Mouse (Mus musculus): ENCODE data around the gene Olfr1168. TPM values are rescaled to one million over a fixed set of nuclear protein-coding genes. Genes with fewer than 3 reads are reported as not detected.
"Not testable (repeated sequence)": the region's sequence is repeated elsewhere in the genome, so short reads cannot be mapped to it uniquely, and the experiment has no call there.

The Olfr1168 gene
- polyA plus RNA-seq (2015; fragmentation: Nextera tagmentation; extraction: Ambion mirVana): not detected in 2 replicates

DNA sequence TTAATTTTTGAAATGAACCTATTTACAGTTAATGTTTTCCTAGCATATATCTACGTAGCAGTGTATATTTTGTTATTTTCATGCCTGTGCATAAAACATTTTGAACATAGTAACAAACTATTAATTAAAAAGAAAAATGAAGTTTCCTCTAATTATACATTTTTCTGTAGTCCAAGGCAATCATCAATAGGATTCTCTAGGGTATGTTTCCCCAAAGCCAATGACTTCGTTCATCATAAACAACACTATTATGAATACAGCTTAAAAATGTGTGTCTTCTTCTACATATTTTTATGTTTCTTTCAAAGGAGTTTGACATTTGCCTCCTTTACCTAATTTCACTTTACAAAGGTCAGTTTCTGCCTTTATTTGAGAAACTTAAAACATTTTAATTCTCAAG is at the start of gene Olfr1168:
Olfr1168 (plus strand) TSS at position 301 of the 400 bp plus-strand sequence.
- ATAC-seq (ENCODE audit: insufficient read depth): no peak
- 59% methylated on average over 2 of the region's 2 CpGs for WGBS (ENCODE audit: insufficient replicate concordance)
- H3K4me3 ChIP-seq (replicated peaks): no peak within 1 kb of the TSS
- H3K4me1 ChIP-seq (replicated peaks): no peaks in the 10 kb centered on the region
- no peaks in the 10 kb centered on the region for H3K27me3 ChIP-seq
- no peaks in the 10 kb centered on the region for H3K9me3 ChIP-seq (replicated peaks)
- H3K4me2 ChIP-seq: no peak within 1 kb of the TSS
- H3K36me3 ChIP-seq (replicated peaks): no peaks in the 10 kb centered on the region
- no peak within 1 kb of the TSS for H3K9ac ChIP-seq
- no peak within 1 kb of the TSS for H3K27ac ChIP-seq (replicated peaks)

DNA sequence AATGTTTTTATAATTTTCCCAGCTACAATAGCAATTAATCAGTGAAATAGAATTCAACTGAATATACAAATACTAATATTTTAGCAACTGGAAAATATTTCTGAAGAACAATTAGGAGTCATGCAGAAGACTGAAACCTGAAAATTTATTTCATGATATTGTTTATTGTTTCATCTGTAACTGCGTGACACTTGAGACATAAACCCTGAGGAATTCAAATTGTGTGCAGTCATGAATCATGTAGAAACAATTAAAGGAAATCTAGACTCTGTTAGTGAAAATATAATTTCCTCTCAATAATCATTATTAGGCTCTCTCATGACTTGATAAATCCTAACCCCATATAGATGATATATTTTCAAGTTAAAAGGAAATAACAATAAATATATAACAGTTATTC is 26.6 kb upstream of the Olfr1168 start, which contains the start of gene Olfr1167:
Olfr1167 (minus strand) TSS at position 101 of the 400 bp plus-strand sequence.
- WGBS (ENCODE audit: insufficient replicate concordance): 60% methylated on average over 1 of the region's 1 CpGs

DNA sequence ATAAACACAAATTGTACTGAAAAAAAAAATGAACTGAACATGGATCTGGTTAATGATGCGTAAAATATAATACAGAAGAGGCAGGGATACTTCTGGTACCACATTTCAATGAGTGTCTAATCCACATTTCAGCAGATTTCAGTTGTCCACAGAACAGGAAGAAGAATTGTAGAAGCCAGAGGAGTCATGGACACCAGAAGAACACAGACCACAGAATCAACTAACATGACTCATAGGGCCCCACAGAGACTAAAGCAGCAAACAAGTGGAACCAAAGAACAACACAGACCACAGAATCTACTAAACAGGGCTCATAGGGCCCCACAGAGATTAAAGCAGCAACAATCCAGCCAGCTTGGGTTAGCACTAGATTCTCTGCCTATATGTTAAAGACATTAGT is 39.1 kb downstream of the Olfr1168 start:
- Histone ChIP-seq H3K4me1 (replicated peaks) (no peaks in the 10 kb centered on the region), H3K4me2 (no peak overlapping the region), H3K27ac (replicated peaks) (no peak overlapping the region), H3K27me3 (no peaks in the 10 kb centered on the region), H3K4me3 (replicated peaks) (no peak overlapping the region), H3K9ac (no peak overlapping the region), H3K9me3 (replicated peaks) (no peaks in the 10 kb centered on the region), H3K36me3 (replicated peaks) (no peaks in the 10 kb centered on the region)
- WGBS (ENCODE audit: insufficient replicate concordance): 69% methylated on average over 1 of the region's 1 CpGs
- no peak for ATAC-seq (ENCODE audit: insufficient read depth)

More for the DNA sequence above, 26.6 kb upstream of the Olfr1168 start, which contains the start of gene Olfr1167:
- H3K9me3 ChIP-seq (replicated peaks); H3K4me2 ChIP-seq; ATAC-seq (ENCODE audit: insufficient read depth); H3K36me3 ChIP-seq (replicated peaks); H3K4me1 ChIP-seq (replicated peaks); H3K4me3 ChIP-seq (replicated peaks); H3K9ac ChIP-seq; H3K27ac ChIP-seq (replicated peaks); H3K27me3 ChIP-seq: not testable (repeated sequence)

DNA sequence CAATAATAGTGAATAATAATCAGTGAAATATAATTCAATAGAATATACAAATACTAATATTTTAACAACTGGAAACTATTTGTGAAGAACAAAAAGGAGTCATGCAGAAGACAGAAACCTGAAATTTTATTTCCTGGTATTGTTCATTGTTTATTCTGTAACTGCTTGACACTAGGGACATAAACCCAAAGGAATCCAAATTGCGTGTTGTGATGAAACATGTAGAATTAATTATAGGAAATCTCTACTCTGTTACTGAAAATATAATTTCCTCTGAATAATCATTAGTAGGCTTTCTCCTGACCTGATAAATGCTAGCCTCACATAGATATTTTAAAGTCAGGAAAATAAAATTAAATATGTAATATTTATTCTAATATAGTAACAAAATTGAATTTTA is 46.6 kb downstream of the Olfr1168 start, which contains the start of gene Olfr1170:
Olfr1170 (minus strand) TSS at position 101 of the 400 bp plus-strand sequence.
- no peak for ATAC-seq (ENCODE audit: insufficient read depth)
- H3K4me2 ChIP-seq: no peak within 1 kb of the TSS
- H3K4me3 ChIP-seq (replicated peaks): no peak within 1 kb of the TSS
- WGBS (ENCODE audit: insufficient replicate concordance): 64% methylated on average over 1 of the region's 1 CpGs
- no peaks in the 10 kb centered on the region for H3K4me1 ChIP-seq (replicated peaks)
- H3K36me3 ChIP-seq (replicated peaks): no peaks in the 10 kb centered on the region
- no peaks in the 10 kb centered on the region for H3K27me3 ChIP-seq
- no peak within 1 kb of the TSS for H3K27ac ChIP-seq (replicated peaks)
- no peaks in the 10 kb centered on the region for H3K9me3 ChIP-seq (replicated peaks)
- no peak within 1 kb of the TSS for H3K9ac ChIP-seq

Other genes starting within 250 kb of the Olfr1168 start
- not detected in 2 replicates for gene Olfr1155, start 236.7 kb upstream of the Olfr1168 start, polyA plus RNA-seq (2015; fragmentation: Nextera tagmentation; extraction: Ambion mirVana)
- not detected in 2 replicates for gene Olfr1156, start 228.8 kb upstream of the Olfr1168 start, polyA plus RNA-seq (2015; fragmentation: Nextera tagmentation; extraction: Ambion mirVana)
- gene Olfr1157, start 213.6 kb upstream of the Olfr1168 start, polyA plus RNA-seq (2015; fragmentation: Nextera tagmentation; extraction: Ambion mirVana): not detected in 2 replicates
- gene Olfr74, start 207.2 kb upstream of the Olfr1168 start, polyA plus RNA-seq (2015; fragmentation: Nextera tagmentation; extraction: Ambion mirVana): not detected in 2 replicates
- gene Olfr1158, start 191.8 kb upstream of the Olfr1168 start, polyA plus RNA-seq (2015; fragmentation: Nextera tagmentation; extraction: Ambion mirVana): not detected in 2 replicates
- not detected in 2 replicates for gene Olfr1160, start 173.6 kb upstream of the Olfr1168 start, polyA plus RNA-seq (2015; fragmentation: Nextera tagmentation; extraction: Ambion mirVana)
- gene Olfr1161, start 159.1 kb upstream of the Olfr1168 start, polyA plus RNA-seq (2015; fragmentation: Nextera tagmentation; extraction: Ambion mirVana): not detected in 2 replicates
- not detected in 2 replicates for gene Olfr73, start 144.2 kb upstream of the Olfr1168 start, polyA plus RNA-seq (2015; fragmentation: Nextera tagmentation; extraction: Ambion mirVana)
- gene Olfr1162, start 130.8 kb upstream of the Olfr1168 start, polyA plus RNA-seq (2015; fragmentation: Nextera tagmentation; extraction: Ambion mirVana): not detected in 2 replicates
- not detected in 2 replicates for gene Olfr1163, start 110.0 kb upstream of the Olfr1168 start, polyA plus RNA-seq (2015; fragmentation: Nextera tagmentation; extraction: Ambion mirVana)
- gene Olfr1164, start 87.9 kb upstream of the Olfr1168 start, polyA plus RNA-seq (2015; fragmentation: Nextera tagmentation; extraction: Ambion mirVana): not detected in 2 replicates
- not detected in 2 replicates for gene Olfr1166, start 53.6 kb upstream of the Olfr1168 start, polyA plus RNA-seq (2015; fragmentation: Nextera tagmentation; extraction: Ambion mirVana)
- not detected in 2 replicates for gene Olfr1167, start 26.7 kb upstream of the Olfr1168 start, polyA plus RNA-seq (2015; fragmentation: Nextera tagmentation; extraction: Ambion mirVana)
- gene Olfr1170, start 46.5 kb downstream of the Olfr1168 start, polyA plus RNA-seq (2015; fragmentation: Nextera tagmentation; extraction: Ambion mirVana): not detected in 2 replicates
- not detected in 2 replicates for gene Olfr1173, start 98.0 kb downstream of the Olfr1168 start, polyA plus RNA-seq (2015; fragmentation: Nextera tagmentation; extraction: Ambion mirVana)
- gene Olfr1174-ps, start 133.3 kb downstream of the Olfr1168 start, polyA plus RNA-seq (2015; fragmentation: Nextera tagmentation; extraction: Ambion mirVana): not detected in 2 replicates
- not detected in 2 replicates for gene Olfr1175-ps, start 145.3 kb downstream of the Olfr1168 start, polyA plus RNA-seq (2015; fragmentation: Nextera tagmentation; extraction: Ambion mirVana)
- not detected in 2 replicates for gene Olfr1176, start 154.8 kb downstream of the Olfr1168 start, polyA plus RNA-seq (2015; fragmentation: Nextera tagmentation; extraction: Ambion mirVana)
- gene Olfr1177-ps, start 164.6 kb downstream of the Olfr1168 start, polyA plus RNA-seq (2015; fragmentation: Nextera tagmentation; extraction: Ambion mirVana): not detected in 2 replicates
- not detected in 2 replicates for gene Olfr1178, start 205.2 kb downstream of the Olfr1168 start, polyA plus RNA-seq (2015; fragmentation: Nextera tagmentation; extraction: Ambion mirVana)
- gene Olfr1179, start 224.6 kb downstream of the Olfr1168 start, polyA plus RNA-seq (2015; fragmentation: Nextera tagmentation; extraction: Ambion mirVana): not detected in 2 replicates
- not detected in 2 replicates for gene Olfr1180, start 237.3 kb downstream of the Olfr1168 start, polyA plus RNA-seq (2015; fragmentation: Nextera tagmentation; extraction: Ambion mirVana)
- gene Olfr1181, start 244.3 kb downstream of the Olfr1168 start, polyA plus RNA-seq (2015; fragmentation: Nextera tagmentation; extraction: Ambion mirVana): not detected in 2 replicates